Mouse (Mus musculus) liver, postnatal 0 days (tissue): ENCODE results near the gene Hirip3.

ENCODE experiments used
- CTCF ChIP-seq: sonication (generic); IDR thresholded peaks from 2 replicates; pipeline ENCODE4 v1.5.1; 2016; ENCODE audit warnings: antibody characterized with exemption, low read depth
- EP300 ChIP-seq: IDR thresholded peaks from 2 replicates; pipeline ENCODE4 v1.6.1; 2016; ENCODE audit warnings: antibody characterized with exemption, low read depth, mild to moderate bottlenecking

DNA sequence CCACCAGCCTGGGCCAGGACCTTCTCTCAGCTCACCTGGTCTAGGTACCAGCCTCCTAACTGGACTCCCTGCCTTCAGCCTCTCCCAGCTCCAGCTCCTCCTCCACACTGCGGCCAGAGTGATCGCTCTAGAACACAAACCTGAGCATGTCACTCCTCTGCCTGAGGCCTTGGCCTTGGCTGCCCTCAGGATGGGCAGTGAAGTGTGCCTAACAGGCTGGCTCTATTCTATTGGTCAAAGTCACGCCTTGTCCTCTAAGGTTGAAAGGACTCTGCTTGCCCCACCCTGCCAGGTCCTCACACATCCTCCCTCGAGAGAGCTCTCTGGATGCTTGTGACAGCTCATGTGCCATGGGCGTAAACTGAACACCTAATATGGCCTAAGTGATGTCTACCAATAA, 8.3 kb upstream of the Hirip3 start:
- no peak for TF ChIP-seq CTCF
- TF ChIP-seq EP300: no peak
